Mouse (Mus musculus) C2C12 (cell line): Measurements from ENCODE around the gene Gm28048.

Experiments
- CEBPB ChIP-seq: IDR thresholded peaks from one replicate; pipeline ENCODE4 v1.6.1; 2011; ENCODE audit warnings: low read depth, mild to moderate bottlenecking, control low read depth, moderate library complexity
- CTCF ChIP-seq: IDR thresholded peaks from one replicate; pipeline ENCODE4 v1.5.1; 2011; ENCODE audit not compliant: control insufficient read depth, insufficient read depth, insufficient read length
- MAX ChIP-seq: IDR thresholded peaks from one replicate; pipeline ENCODE4 v1.6.1; 2011; ENCODE audit warnings: mild to moderate bottlenecking, control low read depth
- MYOD1 ChIP-seq: IDR thresholded peaks from one replicate; pipeline ENCODE4 v1.6.1; 2011; ENCODE audit warnings: low read depth; ENCODE audit not compliant: control insufficient read depth, insufficient read length
- MYOG ChIP-seq: IDR thresholded peaks from one replicate; pipeline ENCODE4 v1.6.1; 2011; ENCODE audit not compliant: control insufficient read depth, insufficient read length; ENCODE audit errors: extremely low read depth
- USF1 ChIP-seq: IDR thresholded peaks from one replicate; pipeline ENCODE4 v1.6.1; 2011; ENCODE audit warnings: low read depth, mild to moderate bottlenecking, control low read depth, moderate library complexity

GRCm38 (mm10) chr11:22911831-22912230 is 70.1 kb downstream of the Gm28048 start:
- no peak for TF ChIP-seq MYOD1
- TF ChIP-seq CTCF = no peak
- TF ChIP-seq MAX = no peak
- TF ChIP-seq CEBPB = no peak
- no peak for TF ChIP-seq USF1
- no peak for TF ChIP-seq MYOG
